Mouse (Mus musculus) CH12.LX (cell line): ENCODE measurements around the gene Dkc1. TPM values are rescaled to one million over a fixed set of nuclear protein-coding genes. Genes with fewer than 3 reads are reported as not detected.
A peak's percentile ranks its signal among the peaks of the same experiment; 100 is the strongest.

Source experiments
- DNase-seq: peaks from one replicate; pipeline ENCODE4 v3.0.0-alpha.2; 2013; ENCODE audit errors: extremely low read depth
- H3K27ac ChIP-seq: 2 replicates; pipeline ENCODE4 v1.5.1; 2012; ENCODE audit warnings: low read depth, mild to moderate bottlenecking, control low read depth, moderate library complexity; ENCODE audit not compliant: insufficient read depth
- H3K27me3 ChIP-seq: replicated peaks from 2 replicates; pipeline ENCODE3; 2012; ENCODE audit warnings: inconsistent platforms
- H3K36me3 ChIP-seq, 2 experiments: replicated peaks in 1 of 2; 2 replicates each; pipeline versions ENCODE3 to v1.6.1; 2012; ENCODE audit warnings: inconsistent platforms in 1 of 2, low read length in 1 of 2, mild to moderate bottlenecking in 1 of 2, mixed read lengths in 1 of 2, moderate library complexity in 1 of 2; ENCODE audit not compliant: control insufficient read depth in 1 of 2, insufficient read depth in 1 of 2
- H3K4me1 ChIP-seq, 2 experiments: 2 replicates each; pipeline ENCODE4 v1.6.1; 2012; ENCODE audit warnings: inconsistent platforms in 1 of 2, moderate library complexity in 1 of 2; ENCODE audit not compliant: insufficient read depth in 2 of 2, control insufficient read depth in 1 of 2
- H3K4me2 ChIP-seq: 2 replicates; pipeline ENCODE4 v1.6.1; 2012; ENCODE audit warnings: low read depth, mild to moderate bottlenecking, control low read depth; ENCODE audit not compliant: poor library complexity, insufficient read depth, severe bottlenecking
- H3K4me3 ChIP-seq, 3 experiments: fragments of 150-350 bp in 1 of 3; sonication (generic) in 1 of 3; replicated peaks in 1 of 3; 2 replicates each; pipeline versions ENCODE3 to v1.5.1; 2011 to 2012; ENCODE audit warnings: low read depth in 2 of 3, low read length in 2 of 3, mild to moderate bottlenecking in 2 of 3, moderate library complexity in 2 of 3, control low read depth in 1 of 3, improper control_type of control experiment in 1 of 3, inconsistent platforms in 1 of 3, mixed read lengths in 1 of 3; ENCODE audit not compliant: poor library complexity in 1 of 3
- H3K79me2 ChIP-seq: replicated peaks from 2 replicates; pipeline ENCODE4 v1.6.1; 2012; ENCODE audit warnings: mild to moderate bottlenecking, moderate library complexity; ENCODE audit not compliant: control insufficient read depth, poor library complexity, insufficient read depth, severe bottlenecking; ENCODE audit errors: extremely low read depth
- H3K9ac ChIP-seq: 2 replicates; pipeline ENCODE4 v1.6.1; 2012; ENCODE audit warnings: low read depth, mild to moderate bottlenecking, control low read depth, moderate library complexity; ENCODE audit not compliant: insufficient read depth
- H3K9me3 ChIP-seq: replicated peaks from 2 replicates; pipeline ENCODE3; 2012; ENCODE audit warnings: low read length, inconsistent platforms, mixed read lengths
- CHD2 ChIP-seq: IDR thresholded peaks from 2 replicates; pipeline ENCODE4 v1.6.1; 2011; ENCODE audit warnings: low read length, improper control_type of control experiment
- ELF1 ChIP-seq: IDR thresholded peaks from 2 replicates; pipeline ENCODE4 v1.6.1; 2014; ENCODE audit warnings: low read depth, mild to moderate bottlenecking, inconsistent platforms, low read length, improper control_type of control experiment
- EP300 ChIP-seq: IDR thresholded peaks from 2 replicates; pipeline ENCODE4 v1.6.1; 2011; ENCODE audit warnings: low read length, improper control_type of control experiment
- HCFC1 ChIP-seq: IDR thresholded peaks from 2 replicates; pipeline ENCODE4 v1.6.1; 2012; ENCODE audit warnings: low read depth, mild to moderate bottlenecking, inconsistent platforms, low read length, improper control_type of control experiment
- JUN ChIP-seq: IDR thresholded peaks from 2 replicates; pipeline ENCODE4 v1.6.1; 2011; ENCODE audit warnings: low read depth, mild to moderate bottlenecking, low read length, improper control_type of control experiment, moderate library complexity; ENCODE audit not compliant: insufficient read depth
- JUND ChIP-seq: conservative IDR thresholded peaks from 2 replicates; pipeline ENCODE4 v1.6.1; 2011; ENCODE audit warnings: low read depth, low read length, improper control_type of control experiment
- KAT2A ChIP-seq: IDR thresholded peaks from 2 replicates; pipeline ENCODE4 v1.6.1; 2012; ENCODE audit warnings: low read length, improper control_type of control experiment, inconsistent platforms; ENCODE audit not compliant: insufficient replicate concordance
- MAFK ChIP-seq: IDR thresholded peaks from 2 replicates; pipeline ENCODE4 v1.6.1; 2011; ENCODE audit warnings: low read length, improper control_type of control experiment; ENCODE audit not compliant: insufficient replicate concordance
- MAX ChIP-seq: IDR thresholded peaks from 2 replicates; pipeline ENCODE4 v1.6.1; 2011; ENCODE audit warnings: low read length, improper control_type of control experiment
- MYC ChIP-seq: IDR thresholded peaks from 2 replicates; pipeline ENCODE4 v1.6.1; 2011; ENCODE audit warnings: low read depth, mild to moderate bottlenecking, improper control_type of control experiment, low read length
- NELFE ChIP-seq: IDR thresholded peaks from 2 replicates; pipeline ENCODE4 v1.6.1; 2011; ENCODE audit warnings: low read depth, low read length, improper control_type of control experiment
- PAX5 ChIP-seq: IDR thresholded peaks from 2 replicates; pipeline ENCODE4 v1.6.1; 2012; ENCODE audit warnings: low read length, inconsistent platforms, mixed read lengths
- RCOR1 ChIP-seq: conservative IDR thresholded peaks from 2 replicates; pipeline ENCODE4 v1.6.1; 2012; ENCODE audit warnings: low read depth, mild to moderate bottlenecking, inconsistent platforms, low read length, improper control_type of control experiment
- SIN3A ChIP-seq: IDR thresholded peaks from 2 replicates; pipeline ENCODE4 v1.6.1; 2012; ENCODE audit warnings: low read length, improper control_type of control experiment, inconsistent platforms
- TCF12 ChIP-seq: IDR thresholded peaks from 2 replicates; pipeline ENCODE4 v1.6.1; 2014; ENCODE audit warnings: low read depth, mild to moderate bottlenecking, inconsistent platforms, low read length, improper control_type of control experiment
- UBTF ChIP-seq: IDR thresholded peaks from 2 replicates; pipeline ENCODE4 v1.6.1; 2012; ENCODE audit warnings: low read depth, mild to moderate bottlenecking, inconsistent platforms, low read length, improper control_type of control experiment, moderate library complexity
- USF2 ChIP-seq: conservative IDR thresholded peaks from 2 replicates; pipeline ENCODE4 v1.6.1; 2011; ENCODE audit warnings: low read depth, low read length, improper control_type of control experiment
- ZC3H11A ChIP-seq: IDR thresholded peaks from 2 replicates; pipeline ENCODE4 v1.6.1; 2012; ENCODE audit warnings: low read depth, mild to moderate bottlenecking, inconsistent platforms, low read length, improper control_type of control experiment
- ZNF384 ChIP-seq: IDR thresholded peaks from 2 replicates; pipeline ENCODE4 v1.6.1; 2012; ENCODE audit warnings: low read depth, low read length, improper control_type of control experiment, inconsistent platforms
- dilution Hi-C: fragments of 300-500 bp; cut with MboI; formaldehyde crosslinking; loops from 2 replicates; pipeline ENCODE4 v1.14.3; 2020; ENCODE audit warnings: low sequenced_read_pairs; ENCODE audit not compliant: extremely low pct_unique_long_range_greater_than_20kb, extremely low pct_ligation_motif_present
- in situ Hi-C: fragments of 300-500 bp; cut with MboI; formaldehyde crosslinking; loops from 3 replicates; pipeline ENCODE4 v1.14.3; 2019; ENCODE audit warnings: low sequenced_read_pairs, low pct_ligation_motif_present, low pct_unique_long_range_greater_than_20kb, mixed read lengths
- polyA plus RNA-seq: library from polyadenylated mRNA; unstranded; fragments of >175 nt; gene quantifications from 2 replicates; pipeline ENCODE4 v1.2.1, GENCODE M21; 2012; ENCODE audit warnings: low read depth; ENCODE audit not compliant: insufficient read length
- total RNA-seq, 2 experiments: library from RNA; depleted of rRNA; stranded (reverse); fragments of 300-350 nt in 1 of 2; fragments of >200 nt in 1 of 2; gene quantifications; 2 replicates each; pipeline ENCODE4 v1.2.3; 2012 to 2014

The Dkc1 gene
- total and polyA plus RNA-seq, 3 experiments: 110 to 273 (median 260) TPM

GRCm38 (mm10) chrX:75126893-75127292, 31.2 kb downstream of the Dkc1 start:
- Histone ChIP-seq H3K36me3 (peaks cover 0 to 7% of the 10 kb centered on the region in 2 experiments), H3K79me2 (0 out of 2 replicates have a peak, but pooled peaks cover 3% of the 10 kb centered on the region), H3K9ac (no peak overlapping the region), H3K27me3 (no peaks in the 10 kb centered on the region), H3K4me1 (peaks cover 0 to 10% of the 10 kb centered on the region in 2 experiments; a peak in 2 of 4 replicates), H3K27ac (no peak overlapping the region), H3K9me3 (no peaks in the 10 kb centered on the region), H3K4me3 (no peak overlapping the region), H3K4me2 (no peak overlapping the region)
- in situ Hi-C loops: no loop called here
- TF ChIP-seq ELF1 (no peak), EP300 (0 out of 2 replicates have a peak, but pooled peaks have one; percentile 20), PAX5 (no peak), JUND (no peak)
- DNase-seq: no peak
- dilution Hi-C loops: no loop called here

DNA sequence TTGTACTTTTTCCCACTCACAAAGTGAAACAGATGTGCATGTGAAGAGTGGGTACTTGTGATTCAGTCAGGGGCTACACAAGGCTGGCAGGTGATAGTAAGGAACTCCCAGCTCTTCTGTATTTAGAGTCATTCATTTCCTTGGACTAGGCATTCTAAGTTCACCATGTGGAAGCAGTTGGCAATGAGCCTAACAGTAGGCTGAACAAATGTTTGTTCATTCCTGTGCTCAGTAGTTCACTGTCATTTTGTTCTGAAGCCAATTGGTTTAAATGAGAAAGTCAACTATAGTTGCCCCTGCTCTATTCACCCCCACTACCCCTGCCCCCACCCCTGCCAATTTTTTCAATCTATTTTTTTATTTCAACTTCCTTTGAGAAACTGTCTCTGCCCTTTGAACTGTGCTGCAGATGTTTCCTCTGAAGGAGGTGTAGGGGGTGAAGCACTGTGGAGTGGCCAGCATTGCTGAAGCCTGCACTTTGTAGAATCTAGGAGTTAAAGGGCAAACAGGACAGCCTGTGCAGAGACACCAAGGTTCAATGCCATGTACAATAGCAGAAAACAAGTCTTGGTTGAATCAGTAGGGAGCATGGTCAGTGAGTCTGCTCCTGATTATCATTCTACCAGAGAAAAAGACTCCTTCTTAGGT, 32.8 kb downstream of the Dkc1 start:
- H3K4me3 ChIP-seq: no peak overlapping the region
- in situ Hi-C loops (no loop called here), dilution Hi-C loops (no loop called here)

DNA sequence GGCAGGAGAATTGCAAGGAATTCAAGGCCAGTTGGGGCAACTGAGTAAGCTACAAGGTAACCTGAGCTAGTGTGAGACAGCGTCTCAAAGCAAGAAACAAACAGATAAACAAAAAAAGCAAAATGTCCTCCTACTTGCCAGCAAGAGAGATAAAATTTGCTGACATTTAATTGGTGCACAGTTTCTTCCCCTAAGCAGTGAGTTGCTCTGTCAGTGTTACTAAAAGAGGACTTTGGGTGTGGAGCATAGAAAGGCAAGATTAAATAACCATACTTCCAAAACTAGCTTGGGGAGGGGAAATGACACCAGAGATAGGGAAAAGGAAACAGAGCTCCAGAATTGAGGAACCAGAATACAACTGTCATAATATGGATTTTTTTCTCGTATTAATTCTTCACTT, 33.8 kb downstream of the Dkc1 start:
- H3K27me3 ChIP-seq: no peaks in the 10 kb centered on the region
- TF ChIP-seq PAX5 (no peak), MYC (no peak), USF2 (no peak), ELF1 (no peak), KAT2A (no peak), MAX (no peak), MAFK (no peak), RCOR1 (no peak), JUN (no peak), CHD2 (no peak), TCF12 (no peak), HCFC1 (no peak), SIN3A (no peak)
- TF ChIP-seq, all 38 proteins: peak for 0
- Histone ChIP-seq H3K79me2 (0 out of 2 replicates have a peak, but pooled peaks cover 3% of the 10 kb centered on the region), H3K9ac (no peak overlapping the region; the same call in 1 of the 2 replicates), H3K4me3 (peak overlapping the region in 1 of 3 experiments; percentile 69), H3K27ac (no peak overlapping the region), H3K36me3 (peaks cover 0 to 7% of the 10 kb centered on the region in 2 experiments), H3K9me3 (no peaks in the 10 kb centered on the region), H3K4me1 (peaks cover 0 to 10% of the 10 kb centered on the region in 2 experiments; a peak in 2 of 4 replicates), H3K4me2 (0 out of 2 replicates have a peak overlapping the region, but pooled peaks have one; percentile 44)
- DNase-seq: no peak
- in situ Hi-C loops: no loop called here
- dilution Hi-C loops: no loop called here

More for the DNA sequence above, 32.8 kb downstream of the Dkc1 start:
- TF ChIP-seq ZNF384 (no peak), ZC3H11A (no peak), UBTF (no peak), PAX5 (no peak), NELFE (no peak), RCOR1 (no peak)
- peaks cover 0 to 7% of the 10 kb centered on the region in 2 experiments for H3K36me3 ChIP-seq
- H3K9ac ChIP-seq: no peak overlapping the region
- H3K27ac ChIP-seq: no peak overlapping the region
- peak overlapping the region; percentile 50; the same call in 1 of the 2 replicates for H3K4me2 ChIP-seq
- H3K27me3 ChIP-seq: no peaks in the 10 kb centered on the region
- H3K9me3 ChIP-seq: no peaks in the 10 kb centered on the region
- no peak for DNase-seq
- H3K4me1 ChIP-seq: peaks cover 0 to 10% of the 10 kb centered on the region in 2 experiments; a peak in 2 of 4 replicates
- 0 out of 2 replicates have a peak, but pooled peaks cover 3% of the 10 kb centered on the region for H3K79me2 ChIP-seq
